Mouse (Mus musculus) small intestine, adult 2 months (tissue): ENCODE measurements around the gene Actr8. TPM values are rescaled to one million over a fixed set of nuclear protein-coding genes. Genes with fewer than 3 reads are reported as not detected.

Source experiments
- H3K27ac ChIP-seq: fragments of 200-500 bp; 2 replicates; pipeline ENCODE4 v1.5.1; 2012; ENCODE audit warnings: low read depth, low read length, control low read depth, inconsistent platforms; ENCODE audit not compliant: insufficient read depth
- H3K27me3 ChIP-seq: fragments of 200-500 bp; 2 replicates; pipeline ENCODE4 v1.6.1; 2012; ENCODE audit warnings: mild to moderate bottlenecking, moderate library complexity, low read length, inconsistent platforms; ENCODE audit not compliant: control insufficient read depth, insufficient read depth
- H3K36me3 ChIP-seq: fragments of 200-500 bp; 2 replicates; pipeline ENCODE4 v1.6.1; 2012; ENCODE audit warnings: mild to moderate bottlenecking, low read length, control low read depth, inconsistent platforms; ENCODE audit not compliant: control insufficient read depth, insufficient read depth
- H3K4me1 ChIP-seq: fragments of 200-500 bp; 2 replicates; pipeline ENCODE4 v1.6.1; 2012; ENCODE audit warnings: low read length, inconsistent platforms, mixed read lengths; ENCODE audit not compliant: control insufficient read depth, insufficient read depth, insufficient read length
- H3K4me3 ChIP-seq: fragments of 200-500 bp; 2 replicates; pipeline ENCODE4 v1.5.1; 2012; ENCODE audit warnings: low read depth, mild to moderate bottlenecking, control low read depth, inconsistent platforms, low read length, moderate library complexity
- CTCF ChIP-seq: fragments of 200-500 bp; IDR thresholded peaks from 2 replicates; pipeline ENCODE4 v1.5.1; 2012; ENCODE audit warnings: low read depth, mild to moderate bottlenecking, control low read depth, inconsistent platforms, low read length, moderate library complexity, mixed read lengths; ENCODE audit not compliant: insufficient replicate concordance, insufficient read length; ENCODE audit errors: extremely low read depth
- POLR2A ChIP-seq: fragments of 200-500 bp; IDR thresholded peaks from 2 replicates; pipeline ENCODE4 v1.6.1; 2012; ENCODE audit warnings: low read depth, mild to moderate bottlenecking, control low read depth, inconsistent platforms, low read length, moderate library complexity
- WGBS: fragments of 180-500 bp; shearing (Covaris S2); methylation state at CpG from one replicate; pipeline ENCODE4 v1.1.7; 2018; 5-methylcytosine and 5-hydroxymethylcytosine counted together
- polyA plus RNA-seq: library from polyadenylated mRNA; depleted of rRNA; stranded (reverse); fragments of >200 nt; gene quantifications from 2 replicates; pipeline ENCODE4 v1.2.3, GENCODE M21; 2012

Actr8 gene
- polyA plus RNA-seq, 1 experiment: 6.3 TPM

- Histone ChIP-seq H3K27me3 (no peaks in the 10 kb centered on the region), H3K4me1 (peaks cover 34% of the 10 kb centered on the region), H3K4me3 (no peak overlapping the region), H3K27ac (no peak overlapping the region), H3K36me3 (peaks cover 17% of the 10 kb centered on the region)
- no peak for TF ChIP-seq CTCF
- TF ChIP-seq POLR2A: no peak
- 96% methylated on average over 8 of the region's 8 CpGs for WGBS
These were observed 41.2 kb downstream of the Actr8 start for GRCm38 (mm10) chr14:30019375-30019774.

GRCm38 (mm10) chr14:30019792-30020575 lies 41.8 kb downstream of the Actr8 start:
- Histone ChIP-seq H3K27ac (no peak overlapping the region), H3K4me1 (peaks cover 34% of the 10 kb centered on the region), H3K36me3 (peaks cover 14% of the 10 kb centered on the region), H3K27me3 (no peaks in the 10 kb centered on the region), H3K4me3 (no peak overlapping the region)
- TF ChIP-seq POLR2A: no peak
- no peak for TF ChIP-seq CTCF
- 67% methylated on average over 9 of the region's 9 CpGs for WGBS

- Histone ChIP-seq H3K4me3 (no peak overlapping the region), H3K4me1 (peaks cover 24% of the 10 kb centered on the region; the same call in 1 of the 2 replicates), H3K27me3 (no peaks in the 10 kb centered on the region), H3K36me3 (peaks cover 21% of the 10 kb centered on the region), H3K27ac (no peak overlapping the region)
- 89% methylated on average over 6 of the region's 6 CpGs for WGBS
- TF ChIP-seq CTCF (no peak), POLR2A (no peak)
These were observed 44.3 kb downstream of the Actr8 start for GRCm38 (mm10) chr14:30022471-30022870.

- WGBS: 23% methylated on average over 7 of the region's 7 CpGs
- Histone ChIP-seq H3K36me3 (peaks cover 21% of the 10 kb centered on the region), H3K27me3 (no peaks in the 10 kb centered on the region), H3K4me1 (peaks cover 8% of the 10 kb centered on the region; the same call in 1 of the 2 replicates), H3K4me3 (no peak overlapping the region), H3K27ac (no peak overlapping the region)
- TF ChIP-seq CTCF (no peak), POLR2A (no peak)
These were observed 46.2 kb downstream of the Actr8 start for GRCm38 (mm10) chr14:30024387-30024786.

- no peaks in the 10 kb centered on the region; the same call in 1 of the 2 replicates for H3K4me1 ChIP-seq
- peak; percentile 58 for TF ChIP-seq CTCF
- no peak for TF ChIP-seq POLR2A
- no peak overlapping the region for H3K27ac ChIP-seq
- peaks cover 30% of the 10 kb centered on the region for H3K36me3 ChIP-seq
- no peaks in the 10 kb centered on the region for H3K27me3 ChIP-seq
- WGBS: 56% methylated on average over 2 of the region's 2 CpGs
- no peak overlapping the region for H3K4me3 ChIP-seq
These were observed 49.2 kb downstream of the Actr8 start for GRCm38 (mm10) chr14:30027378-30027777.

GRCm38 (mm10) chr14:30033405-30033804 lies 55.3 kb downstream of the Actr8 start:
- TF ChIP-seq POLR2A: no peak
- no peak for TF ChIP-seq CTCF
- Histone ChIP-seq H3K4me1 (no peaks in the 10 kb centered on the region), H3K36me3 (peaks cover 61% of the 10 kb centered on the region), H3K4me3 (no peak overlapping the region), H3K27ac (no peak overlapping the region), H3K27me3 (no peaks in the 10 kb centered on the region)
- WGBS: 74% methylated on average over 8 of the region's 8 CpGs

GRCm38 (mm10) chr14:30038431-30038830 lies 60.3 kb downstream of the Actr8 start:
- TF ChIP-seq CTCF (no peak), POLR2A (no peak)
- no peak overlapping the region for H3K4me3 ChIP-seq
- no peak overlapping the region for H3K27ac ChIP-seq
- H3K36me3 ChIP-seq: peaks cover 52% of the 10 kb centered on the region
- WGBS: 91% methylated on average over 18 of the region's 18 CpGs
- H3K4me1 ChIP-seq: no peaks in the 10 kb centered on the region
- H3K27me3 ChIP-seq: no peaks in the 10 kb centered on the region
